Comparison of ENCODE assay signal across 11 mouse cellular contexts in genomic region chr1:170770691-170771090, GRCm38 (mm10).
DNase-seq lines count a peak whose midpoint lies in the region; ATAC-seq and TF ChIP-seq lines count a peak whose summit lies in the region.
"Had no signal": no experiment of that assay in that cellular context is flagged by ENCODE, and none has a peak within 500 bp of the region (broad histone marks: within the 10 kb centered on the region; RNA-seq: fewer than 3 reads in every experiment).

No protein-coding gene starts in this region.

- H3K4me2 ChIP-seq in heart, embryonic 16.5 days (ENCODE audit: low read depth, low read length) = no peak overlapping the region
- H3K4me2 ChIP-seq: midbrain, embryonic 13.5 days had no signal

- peaks cover 2% of the 10 kb centered on the region; the same call in 1 of the 2 replicates for H3K36me3 ChIP-seq in heart, embryonic 16.5 days (ENCODE audit: control insufficient read depth, insufficient read depth)

- no peak for DNase-seq in heart, adult 8-10 months (ENCODE audit: low spot score)
- peak; percentile 51 for DNase-seq in brain, adult 2 months (ENCODE audit: low read depth, low spot score)
- DNase-seq in lung, adult 2 months = peak; percentile 63
- peak; percentile 69 to 79 for DNase-seq in lung, postnatal 4 days
- no peak for DNase-seq in yolk sac, embryonic 10.5 days (ENCODE audit: low spot score)
- no peak for DNase-seq in thymus, postnatal 25 days
- DNase-seq: cerebellum, adult 9-10 months; thymus, postnatal 4 days had no signal

- H3K27ac ChIP-seq in heart, embryonic 16.5 days (ENCODE audit: low read length) = peak overlapping the region; percentile 26; the same call in 1 of the 2 replicates
- H3K27ac ChIP-seq: midbrain, embryonic 13.5 days had no signal

- ATAC-seq in heart, embryonic 16.5 days (replicated peaks; ENCODE audit: extremely low read depth, insufficient read depth, low FRiP score) = no peak
- ATAC-seq: forebrain, embryonic 14.5 days; midbrain, embryonic 13.5 days had no signal

- no peak overlapping the region for H3K4me3 ChIP-seq in heart, embryonic 16.5 days (ENCODE audit: low read length)
- H3K4me3 ChIP-seq in lung, adult 2 months (replicated peaks; ENCODE audit: extremely low read depth, low read depth, low read length) = peak overlapping the region; percentile 10
- H3K4me3 ChIP-seq: midbrain, embryonic 13.5 days had no signal

- H3K9ac ChIP-seq in heart, embryonic 16.5 days (ENCODE audit: low read length) = no peak overlapping the region
- H3K9ac ChIP-seq: midbrain, embryonic 13.5 days had no signal

- no peaks in the 10 kb centered on the region for H3K27me3 ChIP-seq in heart, embryonic 16.5 days (ENCODE audit: control insufficient read depth, insufficient read depth, low read length)
- H3K27me3 ChIP-seq: midbrain, embryonic 13.5 days had no signal

- H3K9me3 ChIP-seq in heart, embryonic 16.5 days (replicated peaks; ENCODE audit: control insufficient read depth, low read length) = no peaks in the 10 kb centered on the region
- H3K9me3 ChIP-seq: midbrain, embryonic 13.5 days had no signal

- WGBS in heart, embryonic 16.5 days = 73% methylated on average over 14 of the region's 14 CpGs
- WGBS in lung, adult 2 months = 73% methylated on average over 14 of the region's 14 CpGs

- peaks cover 3% of the 10 kb centered on the region; the same call in 1 of the 2 replicates for H3K4me1 ChIP-seq in heart, embryonic 16.5 days (ENCODE audit: control insufficient read depth, insufficient read depth, low read length)
- no peaks in the 10 kb centered on the region; the same call in 1 of the 2 replicates for H3K4me1 ChIP-seq in lung, adult 2 months (ENCODE audit: control insufficient read depth, insufficient read depth, low read length)
- H3K4me1 ChIP-seq: midbrain, embryonic 13.5 days had no signal

- TF ChIP-seq POLR2A in lung, adult 2 months (IDR thresholded peaks at IDR 0.05; ENCODE audit: borderline replicate concordance, extremely low read depth, low read depth, low read length) = peak; percentile 39; the same call in 1 of the 2 replicates

- TF ChIP-seq CTCF in lung, adult 2 months (IDR thresholded peaks at IDR 0.05; ENCODE audit: insufficient read depth, low read length) = no peak

Comparison
In these comparisons a context has a peak if more than half of its experiments do, and no peak if none do; other contexts are left out.
1. DNase-seq: peak in brain, adult 2 months (single experiment), lung, adult 2 months (single experiment) and lung, postnatal 4 days (2 of 2); none in heart, adult 8-10 months (single experiment), yolk sac, embryonic 10.5 days (single experiment) and thymus, postnatal 25 days (single experiment).